Mouse (Mus musculus) forebrain, embryonic 11.5 days (tissue): ENCODE results near the gene Zfp715. TPM values are rescaled to one million over a fixed set of nuclear protein-coding genes. Genes with fewer than 3 reads are reported as not detected.

Experiments used
- ATAC-seq: fragments of 200-750 bp; cut with Nextera tagmentation; replicated peaks from 2 replicates; pipeline ENCODE4 v1.8.0; 2017; ENCODE audit warnings: moderate TSS enrichment; ENCODE audit not compliant: low FRiP score
- DNase-seq: peaks from one replicate; pipeline ENCODE4 v3.0.0-alpha.2; 2017; ENCODE audit warnings: low spot score
- H3K27ac ChIP-seq: fragments of 300-500 bp; sonication (generic); 2 replicates; pipeline ENCODE4 v1.5.1; 2014; ENCODE audit warnings: low read depth, low read length
- H3K27me3 ChIP-seq: fragments of 300-500 bp; sonication (generic); 2 replicates; pipeline ENCODE4 v1.6.1; 2014; ENCODE audit warnings: mild to moderate bottlenecking, low read length, mixed read lengths; ENCODE audit not compliant: control insufficient read depth, insufficient read depth
- H3K36me3 ChIP-seq: fragments of 300-500 bp; sonication (generic); 2 replicates; pipeline ENCODE4 v1.6.1; 2014; ENCODE audit warnings: mild to moderate bottlenecking, low read length, moderate library complexity, mixed read lengths; ENCODE audit not compliant: control insufficient read depth, insufficient read depth
- H3K4me1 ChIP-seq: fragments of 300-500 bp; sonication (generic); replicated peaks from 2 replicates; pipeline ENCODE4 v1.6.1; 2014; ENCODE audit warnings: low read length, mixed read lengths; ENCODE audit not compliant: control insufficient read depth, insufficient read depth
- H3K4me2 ChIP-seq: fragments of 300-500 bp; sonication (generic); 2 replicates; pipeline ENCODE4 v1.6.1; 2014; ENCODE audit warnings: low read depth, mild to moderate bottlenecking, low read length, moderate library complexity, mixed read lengths; ENCODE audit not compliant: severe bottlenecking
- H3K4me3 ChIP-seq: fragments of 300-500 bp; sonication (generic); 2 replicates; pipeline ENCODE4 v1.5.1; 2014; ENCODE audit warnings: low read depth, low read length
- H3K9ac ChIP-seq: fragments of 300-500 bp; sonication (generic); 2 replicates; pipeline ENCODE4 v1.6.1; 2014; ENCODE audit warnings: low read length
- H3K9me3 ChIP-seq: fragments of 300-500 bp; sonication (generic); 2 replicates; pipeline ENCODE4 v1.6.1; 2016; ENCODE audit warnings: low read length, mixed read lengths; ENCODE audit not compliant: control insufficient read depth
- WGBS: fragments of 180-500 bp; shearing (Covaris S2); extraction: QIAGEN DNeasy Blood & Tissue Kit; methylation state at CpG from one replicate; pipeline ENCODE4 v1.1.7; 2014; 5-methylcytosine and 5-hydroxymethylcytosine counted together
- polyA plus RNA-seq: library from polyadenylated mRNA; unstranded; fragments of >200 nt; fragmentation: Nextera tagmentation; extraction: Ambion mirVana; gene quantifications from 2 replicates; pipeline ENCODE4 v1.2.1, GENCODE M21; 2014

The Zfp715 gene
- polyA plus RNA-seq, 1 experiment from 2014 or later, result 14.5 TPM

DNA sequence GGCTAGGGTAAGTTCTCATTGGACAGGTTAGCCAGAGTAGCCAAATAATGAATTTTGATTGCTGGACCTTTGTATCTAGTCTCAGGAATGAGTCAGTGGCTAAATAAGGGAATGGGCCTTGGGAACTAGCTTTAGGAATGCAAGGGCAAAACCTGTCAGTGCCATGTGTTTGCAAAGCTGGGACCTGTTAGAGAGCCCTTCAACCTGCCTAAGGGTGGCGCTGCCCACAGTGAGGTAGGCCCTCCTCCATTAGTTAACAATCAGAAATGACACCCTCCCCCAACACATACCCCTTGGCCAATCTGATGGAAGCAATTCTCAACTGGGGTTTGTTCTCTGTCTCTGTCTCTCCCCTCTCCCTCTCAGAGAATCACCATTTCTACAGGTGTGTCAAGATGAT lies 33.5 kb upstream of the Zfp715 start:
- Histone ChIP-seq H3K9me3 (no peaks in the 10 kb centered on the region), H3K27me3 (no peaks in the 10 kb centered on the region), H3K36me3 (no peaks in the 10 kb centered on the region), H3K9ac (no peak overlapping the region), H3K4me2 (no peak overlapping the region), H3K4me1 (no peaks in the 10 kb centered on the region), H3K4me3 (no peak overlapping the region), H3K27ac (no peak overlapping the region)
- WGBS, result 100% methylated on average over 1 of the region's 1 CpGs
- DNase-seq, result no peak
- ATAC-seq, result no peak

DNA sequence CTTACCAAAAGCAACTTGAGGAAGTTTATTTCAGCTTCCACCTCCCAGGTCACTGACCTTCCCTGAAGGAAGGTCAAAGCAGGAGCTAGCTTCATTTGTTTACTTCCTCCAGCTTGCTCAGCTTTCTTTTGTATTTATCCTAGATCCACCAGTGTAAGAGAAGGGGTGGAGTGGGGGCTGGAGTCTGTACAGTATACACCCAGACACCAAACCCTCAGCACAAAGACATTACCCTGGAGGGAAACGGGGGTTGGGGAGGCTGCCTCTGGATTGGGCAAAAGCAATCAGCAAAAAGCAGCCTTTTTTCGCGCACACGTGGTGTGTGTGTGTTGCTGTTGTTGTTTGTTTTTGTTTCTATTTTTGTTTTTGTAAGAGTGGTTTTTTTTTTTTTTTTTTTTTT lies 33.1 kb upstream of the Zfp715 start:
- H3K27ac ChIP-seq, result no peak overlapping the region
- H3K27me3 ChIP-seq, result no peaks in the 10 kb centered on the region
- WGBS, result 73% methylated on average over 4 of the region's 4 CpGs
- H3K9me3 ChIP-seq, result no peaks in the 10 kb centered on the region
- no peak overlapping the region for H3K9ac ChIP-seq
- H3K36me3 ChIP-seq, result no peaks in the 10 kb centered on the region
- no peaks in the 10 kb centered on the region for H3K4me1 ChIP-seq
- DNase-seq (no peak), ATAC-seq (no peak)
- H3K4me3 ChIP-seq, result no peak overlapping the region
- no peak overlapping the region for H3K4me2 ChIP-seq

DNA sequence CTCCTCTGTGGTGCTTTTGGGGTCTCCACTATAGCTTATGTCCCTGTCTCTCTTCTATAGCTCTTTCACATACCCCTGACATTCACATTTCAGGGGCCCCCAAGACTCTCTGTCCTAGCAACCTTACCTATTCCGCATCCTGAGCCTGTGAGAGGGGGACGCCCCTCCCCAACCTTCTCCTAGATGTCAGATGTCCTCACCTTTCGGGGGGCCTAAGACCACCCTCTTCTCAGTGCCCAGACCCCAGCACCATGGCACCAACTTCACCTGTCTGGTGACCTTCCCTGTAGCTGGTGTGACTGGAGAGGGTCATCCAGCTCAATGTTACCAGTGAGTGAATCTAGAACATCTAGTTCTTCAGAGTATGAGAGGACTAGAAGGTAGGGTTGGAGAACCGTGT lies 31.4 kb upstream of the Zfp715 start:
- Histone ChIP-seq H3K4me1 (no peaks in the 10 kb centered on the region), H3K4me3 (no peak overlapping the region), H3K27me3 (no peaks in the 10 kb centered on the region), H3K9ac (no peak overlapping the region), H3K9me3 (no peaks in the 10 kb centered on the region), H3K36me3 (no peaks in the 10 kb centered on the region), H3K4me2 (no peak overlapping the region), H3K27ac (no peak overlapping the region)
- 90% methylated on average over 4 of the region's 4 CpGs for WGBS
- ATAC-seq (no peak), DNase-seq (no peak)

DNA sequence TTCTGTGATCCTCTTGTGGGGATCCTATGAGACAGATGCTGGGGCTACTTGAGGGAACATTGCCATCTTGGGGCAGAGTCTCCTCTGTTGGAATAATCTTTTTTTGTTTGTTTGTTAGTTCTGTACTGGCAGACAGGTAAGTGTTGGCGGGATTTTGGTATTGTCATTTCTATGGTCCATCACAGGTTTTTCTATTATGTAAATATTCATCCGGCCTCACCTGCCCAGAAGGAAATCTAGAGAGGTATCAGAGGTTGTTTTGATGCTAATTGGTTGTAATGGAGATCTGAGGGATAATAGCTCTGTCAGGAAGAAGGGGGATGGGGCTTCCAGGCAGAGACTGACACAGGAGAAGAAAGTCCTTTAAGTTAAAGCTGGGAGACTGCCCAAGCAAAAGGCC lies 30.9 kb upstream of the Zfp715 start:
- ATAC-seq (no peak), DNase-seq (no peak)
- H3K9ac ChIP-seq, result no peak overlapping the region
- no peaks in the 10 kb centered on the region for H3K9me3 ChIP-seq
- WGBS, result 72% methylated on average over 2 of the region's 2 CpGs
- H3K4me1 ChIP-seq, result no peaks in the 10 kb centered on the region
- H3K27me3 ChIP-seq, result no peaks in the 10 kb centered on the region
- H3K4me3 ChIP-seq, result no peak overlapping the region
- H3K4me2 ChIP-seq, result no peak overlapping the region
- H3K36me3 ChIP-seq, result no peaks in the 10 kb centered on the region
- H3K27ac ChIP-seq, result no peak overlapping the region

DNA sequence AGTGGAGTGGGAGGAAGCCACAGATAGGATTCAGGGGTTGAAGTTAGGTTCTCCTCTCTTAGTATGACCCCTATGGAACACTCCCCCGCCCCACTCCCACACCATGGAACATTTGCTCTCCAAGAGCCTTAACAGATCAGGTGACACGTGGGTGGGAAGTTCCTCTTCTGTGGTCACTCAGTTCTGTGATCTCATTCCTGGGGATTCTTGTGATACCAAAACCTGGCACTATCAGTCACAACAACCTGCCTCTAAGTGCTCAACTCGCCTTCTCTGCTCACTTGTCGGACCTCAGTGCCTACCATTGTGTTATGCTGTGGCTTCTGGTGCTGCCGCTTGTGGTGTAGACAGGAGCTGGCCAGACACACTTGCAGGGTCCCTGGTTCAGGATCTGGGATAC lies 30.1 kb upstream of the Zfp715 start:
- 83% methylated on average over 5 of the region's 5 CpGs for WGBS
- no peaks in the 10 kb centered on the region for H3K4me1 ChIP-seq
- no peaks in the 10 kb centered on the region for H3K36me3 ChIP-seq
- no peak overlapping the region for H3K27ac ChIP-seq
- H3K9me3 ChIP-seq, result no peaks in the 10 kb centered on the region
- no peak overlapping the region for H3K9ac ChIP-seq
- no peak overlapping the region for H3K4me2 ChIP-seq
- no peak for DNase-seq
- H3K27me3 ChIP-seq, result no peaks in the 10 kb centered on the region
- ATAC-seq, result no peak
- H3K4me3 ChIP-seq, result no peak overlapping the region

DNA sequence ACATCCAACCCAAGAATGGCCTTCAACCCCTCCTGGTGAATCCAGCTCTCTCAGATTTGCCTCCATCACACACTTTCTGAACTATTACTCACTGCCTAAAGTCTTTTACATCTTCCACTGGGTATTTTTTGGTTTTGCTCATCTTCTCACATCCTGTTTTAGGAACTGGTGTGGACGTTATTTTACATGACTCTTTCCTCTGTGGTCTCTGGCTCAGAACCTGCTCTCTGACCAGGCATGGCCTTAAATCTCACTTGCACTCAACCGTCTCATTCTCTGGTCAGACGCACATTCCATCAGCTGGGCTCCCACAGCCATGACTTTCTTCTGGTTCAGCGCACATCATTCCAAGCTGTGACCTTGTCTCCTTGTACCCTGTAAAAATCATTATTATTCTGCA lies 27.7 kb upstream of the Zfp715 start:
- no peaks in the 10 kb centered on the region for H3K4me1 ChIP-seq
- no peak overlapping the region for H3K27ac ChIP-seq
- H3K9me3 ChIP-seq, result no peaks in the 10 kb centered on the region
- WGBS, result 83% methylated on average over 4 of the region's 4 CpGs
- no peak overlapping the region for H3K4me2 ChIP-seq
- no peaks in the 10 kb centered on the region for H3K36me3 ChIP-seq
- H3K9ac ChIP-seq, result no peak overlapping the region
- DNase-seq (no peak), ATAC-seq (no peak)
- H3K4me3 ChIP-seq, result no peak overlapping the region
- no peaks in the 10 kb centered on the region for H3K27me3 ChIP-seq

DNA sequence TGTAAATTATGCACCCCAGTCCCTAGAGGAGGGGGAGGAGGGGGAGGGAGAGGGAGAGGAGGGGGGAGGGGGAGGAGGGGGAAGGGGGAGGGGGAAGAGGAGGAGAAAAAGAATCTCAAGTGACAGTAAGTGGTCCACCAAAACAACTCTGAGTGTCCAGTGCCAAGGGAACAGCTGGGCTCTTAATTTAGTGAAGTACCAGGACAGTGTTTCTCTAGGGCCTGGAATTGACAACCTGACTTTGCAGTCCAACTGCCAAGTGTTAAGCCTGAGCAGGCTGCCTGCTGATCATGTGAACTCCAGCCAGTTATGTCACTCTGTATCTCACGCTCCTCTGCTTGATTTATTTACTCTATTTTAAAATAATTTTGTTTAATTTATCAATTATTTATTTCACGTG lies 20.8 kb upstream of the Zfp715 start:
- Histone ChIP-seq H3K4me3 (no peak overlapping the region), H3K4me1 (no peaks in the 10 kb centered on the region), H3K36me3 (no peaks in the 10 kb centered on the region), H3K27ac (no peak overlapping the region), H3K9me3 (no peaks in the 10 kb centered on the region), H3K27me3 (no peaks in the 10 kb centered on the region), H3K9ac (no peak overlapping the region), H3K4me2 (no peak overlapping the region)
- WGBS, result 70% methylated on average over 2 of the region's 2 CpGs
- ATAC-seq (no peak), DNase-seq (no peak)

DNA sequence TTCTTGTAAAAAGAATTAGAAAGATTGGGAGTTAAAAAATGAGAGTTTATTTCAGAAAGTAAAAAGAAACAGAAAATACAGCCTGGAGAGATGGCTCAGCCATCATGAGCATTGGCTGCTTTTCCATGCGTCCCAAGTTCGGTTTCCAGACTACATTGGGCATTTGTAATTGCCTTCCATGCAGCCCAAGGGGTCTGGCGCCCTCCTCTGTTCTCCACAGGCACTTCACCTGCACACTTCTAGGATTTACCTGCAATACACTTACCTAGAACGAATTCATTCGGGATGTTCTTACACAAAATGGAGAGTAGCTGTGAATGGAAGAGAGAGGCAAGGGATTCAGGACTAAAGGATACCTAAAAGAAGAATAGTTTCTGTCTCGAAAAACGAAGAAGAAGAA lies 20.1 kb upstream of the Zfp715 start:
- no peaks in the 10 kb centered on the region for H3K36me3 ChIP-seq
- no peak overlapping the region for H3K4me3 ChIP-seq
- no peaks in the 10 kb centered on the region for H3K27me3 ChIP-seq
- DNase-seq (no peak), ATAC-seq (no peak)
- no peak overlapping the region for H3K9ac ChIP-seq
- H3K27ac ChIP-seq, result no peak overlapping the region
- H3K4me2 ChIP-seq, result no peak overlapping the region
- no peaks in the 10 kb centered on the region for H3K9me3 ChIP-seq
- H3K4me1 ChIP-seq, result no peaks in the 10 kb centered on the region
- 47% methylated on average over 5 of the region's 7 CpGs for WGBS

DNA sequence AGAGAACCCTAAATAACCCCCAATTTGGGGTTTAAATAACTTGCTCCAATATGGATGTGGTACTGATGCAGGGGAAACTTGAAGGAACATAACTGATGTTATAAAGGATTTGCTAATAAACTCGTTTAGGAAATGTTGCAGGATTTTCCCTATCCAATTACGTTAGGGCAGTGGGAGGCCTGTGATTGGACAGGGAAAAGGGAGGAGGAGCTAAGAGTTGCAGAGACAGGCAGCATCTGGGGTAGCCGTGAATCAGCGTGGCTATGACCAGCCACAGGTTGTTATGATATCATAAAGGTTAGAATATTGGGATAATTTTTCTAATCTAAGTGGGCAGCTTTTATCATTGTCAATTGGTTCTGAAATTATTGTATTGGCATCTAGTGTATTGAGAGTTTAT lies 15.0 kb upstream of the Zfp715 start:
- H3K36me3 ChIP-seq, result no peaks in the 10 kb centered on the region
- no peak for ATAC-seq
- no peak overlapping the region for H3K27ac ChIP-seq
- no peaks in the 10 kb centered on the region for H3K9me3 ChIP-seq
- H3K4me3 ChIP-seq, result no peak overlapping the region
- no peaks in the 10 kb centered on the region for H3K27me3 ChIP-seq
- no peaks in the 10 kb centered on the region for H3K4me1 ChIP-seq
- no peak for DNase-seq
- no peak overlapping the region for H3K9ac ChIP-seq
- 81% methylated on average over 4 of the region's 4 CpGs for WGBS
- no peak overlapping the region for H3K4me2 ChIP-seq
